Mouse (Mus musculus): ENCODE results near the gene Sult1b1.

DNA sequence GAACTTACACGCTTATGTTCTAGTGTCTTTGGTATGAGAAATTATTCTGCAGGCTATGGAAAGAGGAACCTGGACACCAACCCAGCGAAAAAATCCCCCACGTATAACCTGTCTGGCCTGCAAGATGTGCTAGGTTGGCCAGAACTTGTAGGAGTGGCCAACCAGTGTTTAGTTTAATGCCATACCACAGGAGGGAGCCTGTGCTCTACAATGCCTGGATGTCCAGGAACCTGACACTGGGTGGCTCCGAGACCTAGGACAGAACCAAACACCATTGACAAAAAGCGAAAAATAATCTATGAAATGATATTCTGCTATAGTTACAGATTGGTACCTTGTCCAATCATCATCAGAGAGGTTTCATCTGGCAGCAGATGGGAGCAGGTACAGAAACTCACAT is 22.1 kb upstream of the Sult1b1 start:
- TF ChIP-seq CTCF (IDR thresholded peaks at IDR 0.05; ENCODE audit: insufficient read depth, low read depth, low read length) (no peak), POLR2A (IDR thresholded peaks at IDR 0.05; ENCODE audit: insufficient read depth, low read depth, low read length) (no peak)
